Mouse (Mus musculus) limb, embryonic 11.5 days (tissue): ENCODE data around the gene Msh2. TPM values are rescaled to one million over a fixed set of nuclear protein-coding genes. Genes with fewer than 3 reads are reported as not detected.

Source experiments
- ATAC-seq: fragments of 200-750 bp; cut with Nextera tagmentation; 2 replicates; pipeline ENCODE4 v1.8.0; 2017; ENCODE audit warnings: low read depth; ENCODE audit not compliant: insufficient number of reproducible peaks, low FRiP score, low TSS enrichment
- DNase-seq: peaks from one replicate; pipeline ENCODE4 v3.0.0-alpha.2; 2015; ENCODE audit warnings: low spot score
- H3K27ac ChIP-seq: fragments of 300-500 bp; sonication (generic); replicated peaks from 2 replicates; pipeline ENCODE4 v1.5.1; 2014; ENCODE audit warnings: low read depth, mild to moderate bottlenecking, low read length
- H3K27me3 ChIP-seq: fragments of 300-500 bp; sonication (generic); 2 replicates; pipeline ENCODE4 v1.6.1; 2014; ENCODE audit warnings: mild to moderate bottlenecking, low read length, mixed read lengths; ENCODE audit not compliant: control insufficient read depth, insufficient read depth
- H3K36me3 ChIP-seq: fragments of 300-500 bp; sonication (generic); 2 replicates; pipeline ENCODE4 v1.6.1; 2014; ENCODE audit warnings: mild to moderate bottlenecking, low read length, moderate library complexity, mixed read lengths; ENCODE audit not compliant: control insufficient read depth, insufficient read depth
- H3K4me1 ChIP-seq: fragments of 300-500 bp; sonication (generic); 2 replicates; pipeline ENCODE4 v1.6.1; 2014; ENCODE audit warnings: low read length, mixed read lengths; ENCODE audit not compliant: control insufficient read depth, insufficient read depth
- H3K4me2 ChIP-seq: fragments of 300-500 bp; sonication (generic); 2 replicates; pipeline ENCODE4 v1.6.1; 2014; ENCODE audit warnings: low read depth, mild to moderate bottlenecking, moderate library complexity; ENCODE audit not compliant: severe bottlenecking
- H3K4me3 ChIP-seq: fragments of 300-500 bp; sonication (generic); 2 replicates; pipeline ENCODE4 v1.5.1; 2014; ENCODE audit warnings: low read depth, low read length
- H3K9ac ChIP-seq: fragments of 300-500 bp; sonication (generic); 2 replicates; pipeline ENCODE4 v1.6.1; 2014; ENCODE audit warnings: mild to moderate bottlenecking, low read length
- H3K9me3 ChIP-seq: fragments of 300-500 bp; sonication (generic); 2 replicates; pipeline ENCODE4 v1.6.1; 2016; ENCODE audit warnings: low read length; ENCODE audit not compliant: control insufficient read depth
- WGBS: fragments of 180-500 bp; shearing (Covaris S2); extraction: QIAGEN DNeasy Blood & Tissue Kit; methylation state at CpG from one replicate; pipeline ENCODE4 v1.1.7; 2014; 5-methylcytosine and 5-hydroxymethylcytosine counted together
- polyA plus RNA-seq: library from polyadenylated mRNA; unstranded; fragments of >200 nt; fragmentation: Nextera tagmentation; extraction: Ambion mirVana; gene quantifications from 2 replicates; pipeline ENCODE4 v1.2.1, GENCODE M21; 2014

Msh2 gene
- polyA plus RNA-seq = 87.9 and 93.0 TPM in 2 replicates

DNA sequence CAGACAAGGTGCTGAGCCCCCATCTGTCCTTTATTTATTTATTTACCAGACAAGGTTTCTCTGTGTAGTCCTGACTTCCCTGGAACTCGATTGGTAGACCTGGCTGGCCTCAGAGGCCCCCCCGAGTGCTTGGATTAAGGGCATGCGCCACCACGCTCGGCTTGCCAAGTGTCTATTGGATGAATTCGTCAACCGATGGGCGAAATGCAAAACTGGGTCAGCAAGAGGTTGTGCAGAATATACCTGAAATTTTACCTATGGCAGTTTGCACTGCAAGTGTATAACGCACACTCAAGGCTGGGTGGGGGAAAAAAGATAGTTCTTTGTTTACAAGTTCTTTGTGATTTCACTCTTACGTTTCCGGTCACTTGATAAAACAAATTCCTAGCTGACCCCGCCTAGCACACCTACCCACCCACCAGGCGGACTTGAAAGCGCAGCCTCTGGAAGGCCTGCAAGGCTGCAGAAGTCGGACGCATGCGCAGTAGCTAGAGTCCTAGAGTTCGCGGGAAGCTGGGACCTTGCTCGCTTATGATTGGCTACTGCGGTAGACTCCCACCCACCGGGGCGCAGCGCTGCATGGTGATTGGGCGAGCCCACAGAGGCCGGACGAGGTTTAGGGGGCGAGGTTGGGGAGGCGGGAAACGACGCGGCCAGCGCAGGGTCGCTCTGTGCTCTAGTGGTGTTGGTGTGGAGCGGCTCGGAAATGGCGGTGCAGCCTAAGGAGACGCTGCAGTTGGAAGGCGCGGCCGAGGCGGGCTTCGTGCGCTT lies at the start of gene Msh2:
Msh2 (plus strand) TSS at position 441 of the 771 bp plus-strand sequence.
- Histone ChIP-seq H3K9me3 (no peaks in the 10 kb centered on the region), H3K9ac (peak within 1 kb of the TSS; percentile 88), H3K4me1 (0 out of 2 replicates have a peak, but pooled peaks cover 5% of the 10 kb centered on the region), H3K36me3 (no peaks in the 10 kb centered on the region), H3K4me3 (peak within 1 kb of the TSS; percentile 84), H3K27me3 (no peaks in the 10 kb centered on the region), H3K27ac (peak within 1 kb of the TSS; percentile 76), H3K4me2 (peak within 1 kb of the TSS; percentile 64)
- WGBS = under 1% methylated on average over 44 of the region's 44 CpGs
- DNase-seq (peak; percentile 99), ATAC-seq (peak; percentile 99)

DNA sequence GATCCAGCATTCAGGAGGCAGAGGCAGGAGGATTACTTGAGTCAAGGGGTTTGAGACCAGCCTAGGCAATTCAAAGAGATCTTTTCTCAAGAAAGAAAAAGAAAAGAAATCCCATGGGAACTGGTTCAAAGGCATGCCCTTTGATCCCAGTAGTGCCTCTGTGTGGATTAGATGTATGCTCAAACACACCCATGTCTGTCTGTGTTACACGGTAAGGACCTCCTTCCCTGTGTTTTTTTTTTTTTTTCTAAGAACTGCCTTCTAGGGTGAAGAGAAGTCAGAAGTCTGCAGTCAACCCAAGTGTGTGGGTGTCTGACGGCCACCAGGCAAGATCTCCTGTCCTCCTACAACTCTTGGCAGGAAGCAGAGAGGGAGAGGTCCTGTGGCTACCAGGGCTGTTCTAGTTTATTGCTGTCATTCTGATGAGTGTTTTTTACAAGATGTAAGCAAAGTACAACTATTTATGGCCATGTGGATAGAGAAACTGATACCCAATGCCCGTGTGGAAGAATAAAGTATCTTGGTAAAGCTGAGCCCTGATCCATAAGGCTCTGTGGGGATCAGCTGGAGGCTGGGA lies 46.5 kb upstream of the Msh2 start:
- WGBS = 53% methylated on average over 3 of the region's 3 CpGs
- DNase-seq (no peak), ATAC-seq (no peak)
- Histone ChIP-seq H3K27ac (no peak overlapping the region), H3K9ac (no peak overlapping the region), H3K36me3 (no peaks in the 10 kb centered on the region), H3K4me1 (0 out of 2 replicates have a peak, but pooled peaks cover 3% of the 10 kb centered on the region), H3K9me3 (no peaks in the 10 kb centered on the region), H3K4me3 (no peak overlapping the region), H3K4me2 (no peak overlapping the region), H3K27me3 (no peaks in the 10 kb centered on the region)

DNA sequence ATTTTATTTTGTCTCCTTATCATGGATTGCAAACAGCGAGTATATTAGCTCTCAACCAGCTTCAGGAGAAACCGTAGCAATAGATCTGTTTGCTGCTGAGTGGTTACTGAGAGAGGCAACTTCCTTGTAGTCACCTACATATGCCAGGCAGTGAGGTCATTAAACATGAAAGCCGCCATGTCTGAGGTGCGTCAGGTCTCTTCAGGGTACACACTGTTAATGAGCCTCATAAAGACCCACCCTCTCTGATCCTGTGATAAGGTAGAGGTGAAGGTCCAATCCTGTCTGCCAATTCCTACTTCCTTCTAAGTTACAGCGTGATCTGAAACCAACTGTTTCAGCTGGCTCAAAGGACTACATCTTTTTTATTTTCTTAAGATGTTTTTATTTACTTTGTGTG lies 44.0 kb upstream of the Msh2 start:
- DNase-seq = no peak
- no peak overlapping the region for H3K9ac ChIP-seq
- H3K4me1 ChIP-seq = 0 out of 2 replicates have a peak, but pooled peaks cover 3% of the 10 kb centered on the region
- ATAC-seq = no peak
- no peak overlapping the region for H3K27ac ChIP-seq
- no peaks in the 10 kb centered on the region for H3K9me3 ChIP-seq
- 69% methylated on average over 5 of the region's 5 CpGs for whole genome bisulfite sequencing
- no peak overlapping the region for H3K4me2 ChIP-seq
- no peaks in the 10 kb centered on the region for H3K36me3 ChIP-seq
- no peak overlapping the region for H3K4me3 ChIP-seq
- H3K27me3 ChIP-seq = no peaks in the 10 kb centered on the region

DNA sequence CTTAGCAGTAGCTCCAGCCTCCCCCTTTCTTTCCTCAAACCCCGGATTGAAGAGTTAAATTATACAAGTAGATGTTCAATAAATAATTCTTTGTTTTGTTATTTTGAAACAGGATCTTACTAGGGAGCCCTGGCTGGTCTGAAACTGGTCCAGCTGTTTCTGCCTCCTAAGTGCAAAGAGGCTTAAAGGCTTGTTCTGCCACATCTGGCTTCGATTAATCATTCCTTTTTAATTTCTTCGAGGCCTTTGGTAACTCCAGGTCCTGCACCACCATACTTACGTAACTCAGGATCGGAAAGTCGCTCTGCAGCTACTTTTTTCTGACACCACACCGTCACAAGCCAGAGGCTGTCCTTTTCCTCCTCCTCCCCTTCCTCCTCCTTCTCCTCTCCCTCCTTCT lies 43.4 kb upstream of the Msh2 start:
- Histone ChIP-seq H3K4me1 (0 out of 2 replicates have a peak, but pooled peaks cover 3% of the 10 kb centered on the region), H3K36me3 (no peaks in the 10 kb centered on the region), H3K9me3 (no peaks in the 10 kb centered on the region), H3K4me3 (no peak overlapping the region), H3K9ac (no peak overlapping the region), H3K4me2 (no peak overlapping the region), H3K27me3 (no peaks in the 10 kb centered on the region), H3K27ac (peak overlapping the region; percentile 30; the same call in 1 of the 2 replicates)
- peak; percentile 46 for DNase-seq
- no peak; the same call in 1 of the 2 replicates for ATAC-seq
- 42% methylated on average over 7 of the region's 7 CpGs for WGBS

DNA sequence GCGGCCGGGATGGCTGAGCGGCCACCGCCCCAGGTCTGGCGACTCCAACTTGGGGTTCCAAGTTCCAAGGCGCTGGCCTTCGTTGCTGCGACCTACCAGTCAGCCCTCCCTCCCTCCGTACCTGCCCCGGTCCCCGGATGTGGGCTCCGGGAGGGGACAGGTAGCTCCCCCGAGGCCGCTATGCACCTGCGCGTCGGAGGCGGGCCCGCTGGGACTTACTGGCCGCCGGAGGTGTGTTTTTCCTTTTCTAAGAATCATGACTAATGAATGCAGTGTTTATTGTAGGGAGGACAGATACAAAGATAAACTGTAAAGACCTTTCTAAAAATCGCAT lies 35.1 kb upstream of the Msh2 start:
- Histone ChIP-seq H3K4me3 (peak overlapping the region; percentile 37), H3K4me2 (peak overlapping the region; percentile 66), H3K27ac (no peak overlapping the region), H3K27me3 (peaks cover 34% of the 10 kb centered on the region), H3K9ac (0 out of 2 replicates have a peak overlapping the region, but pooled peaks have one; percentile 24), H3K36me3 (no peaks in the 10 kb centered on the region), H3K4me1 (no peaks in the 10 kb centered on the region; the same call in 1 of the 2 replicates), H3K9me3 (no peaks in the 10 kb centered on the region)
- 4% methylated on average over 22 of the region's 22 CpGs for WGBS
- ATAC-seq (peak; percentile 2; the same call in 1 of the 2 replicates), DNase-seq (no peak)

DNA sequence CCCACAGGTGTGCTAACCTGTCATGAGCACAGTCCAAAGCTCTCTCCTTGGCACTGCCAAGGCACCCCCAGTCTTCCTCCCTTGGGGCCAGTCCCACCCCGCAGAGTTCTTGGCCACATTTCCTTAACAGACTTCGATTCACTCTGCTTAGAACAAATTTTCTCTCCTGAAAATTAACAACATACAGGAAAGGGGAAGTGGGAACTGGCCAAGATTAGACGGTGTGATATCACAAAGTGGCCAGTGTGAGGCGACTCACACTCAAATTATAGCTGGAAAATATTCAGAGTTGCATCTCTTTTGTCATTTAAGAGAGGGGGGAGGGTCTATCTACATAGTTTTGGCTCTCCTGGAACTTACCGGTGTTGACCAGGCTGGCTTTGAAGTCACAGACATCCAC lies 32.9 kb upstream of the Msh2 start:
- ATAC-seq = no peak
- Histone ChIP-seq H3K9me3 (no peaks in the 10 kb centered on the region), H3K4me2 (no peak overlapping the region), H3K36me3 (no peaks in the 10 kb centered on the region), H3K27ac (no peak overlapping the region), H3K27me3 (peaks cover 34% of the 10 kb centered on the region), H3K9ac (no peak overlapping the region), H3K4me1 (no peaks in the 10 kb centered on the region; the same call in 1 of the 2 replicates), H3K4me3 (no peak overlapping the region)
- WGBS = 81% methylated on average over 5 of the region's 5 CpGs
- DNase-seq = no peak

DNA sequence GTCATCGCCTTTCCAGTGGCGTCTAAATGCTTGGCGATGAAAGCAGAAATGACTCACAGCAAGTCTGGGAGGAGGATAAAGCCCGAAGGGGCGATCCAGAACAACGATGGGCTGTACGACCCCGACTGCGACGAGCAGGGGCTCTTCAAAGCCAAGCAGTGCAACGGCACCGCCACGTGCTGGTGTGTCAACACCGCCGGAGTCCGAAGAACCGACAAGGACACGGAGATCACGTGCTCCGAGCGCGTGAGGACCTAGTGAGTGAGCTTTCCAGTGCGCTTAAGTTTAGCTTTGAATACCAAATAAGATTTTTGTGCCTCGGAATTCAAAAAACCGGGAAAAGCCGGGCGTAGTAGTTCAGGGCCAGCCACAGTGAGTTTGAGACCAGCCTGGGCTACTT lies 31.9 kb upstream of the Msh2 start:
- whole genome bisulfite sequencing = 94% methylated on average over 27 of the region's 27 CpGs
- ATAC-seq (no peak), DNase-seq (no peak)
- no peaks in the 10 kb centered on the region for H3K9me3 ChIP-seq
- no peaks in the 10 kb centered on the region; the same call in 1 of the 2 replicates for H3K4me1 ChIP-seq
- no peak overlapping the region for H3K4me3 ChIP-seq
- H3K36me3 ChIP-seq = no peaks in the 10 kb centered on the region
- H3K27ac ChIP-seq = no peak overlapping the region
- H3K4me2 ChIP-seq = no peak overlapping the region
- no peak overlapping the region for H3K9ac ChIP-seq
- peaks cover 30% of the 10 kb centered on the region for H3K27me3 ChIP-seq

DNA sequence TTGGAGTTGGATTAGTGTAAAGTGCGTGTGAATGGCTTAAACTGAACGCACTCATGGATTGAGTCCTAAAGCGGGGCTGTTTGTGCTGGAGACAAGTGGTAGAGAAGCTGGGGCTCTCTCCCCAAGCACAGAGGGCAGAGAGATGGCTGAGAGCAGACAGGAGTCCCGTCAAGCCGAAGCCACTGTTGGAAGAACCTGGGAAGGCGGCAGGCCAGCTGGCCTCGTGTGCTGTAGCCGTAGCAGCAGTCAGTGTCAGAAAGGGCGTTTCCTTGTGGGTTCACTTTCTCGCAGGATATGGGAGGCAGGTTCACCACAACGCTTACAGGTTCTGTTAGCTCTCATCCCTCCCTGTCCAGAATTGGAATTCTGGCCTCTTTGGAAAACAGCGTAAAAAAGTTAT lies 31.1 kb upstream of the Msh2 start:
- 87% methylated on average over 12 of the region's 12 CpGs for WGBS
- Histone ChIP-seq H3K27me3 (peaks cover 22% of the 10 kb centered on the region), H3K4me3 (no peak overlapping the region)

More for the DNA sequence above, 31.1 kb upstream of the Msh2 start:
- Histone ChIP-seq H3K4me2 (no peak overlapping the region), H3K4me1 (no peaks in the 10 kb centered on the region; the same call in 1 of the 2 replicates), H3K27ac (no peak overlapping the region), H3K9ac (no peak overlapping the region), H3K9me3 (no peaks in the 10 kb centered on the region), H3K36me3 (no peaks in the 10 kb centered on the region)
- DNase-seq = no peak
- ATAC-seq = no peak
